ENCODE assay signal across 8 mouse cellular contexts in the genomic region with DNA sequence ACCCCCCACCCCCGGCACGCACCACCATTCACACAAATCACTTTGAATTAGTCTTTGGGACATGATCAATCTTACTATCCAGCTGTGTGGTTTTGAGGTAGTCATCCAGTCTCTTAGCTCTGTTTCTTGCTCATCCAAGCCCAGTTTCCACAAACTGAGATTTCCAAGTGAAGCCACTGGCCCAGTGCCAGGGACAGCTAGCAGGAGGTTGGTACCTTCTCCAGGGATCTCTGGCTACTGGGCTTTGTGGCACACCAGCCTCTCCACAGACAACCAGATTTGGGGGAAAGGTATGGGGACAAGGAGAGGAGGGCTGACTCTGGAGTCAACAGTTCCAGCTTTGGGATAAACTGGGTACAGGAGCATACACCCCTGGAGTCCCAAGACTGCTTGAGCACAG. TPM values are rescaled to one million over a fixed set of nuclear protein-coding genes. Genes with fewer than 3 reads are reported as not detected.
A peak's percentile ranks its signal among the peaks of the same experiment; 100 is the strongest.
DNase-seq lines count a peak whose midpoint lies in the region; ATAC-seq and TF ChIP-seq lines count a peak whose summit lies in the region.

No protein-coding gene starts in this region.

- H3K4me2 ChIP-seq in embryonic facial prominence, embryonic 11.5 days (ENCODE audit: low read depth, low read length) = peak overlapping the region; percentile 71
- peak overlapping the region; percentile 69 for H3K4me2 ChIP-seq in hindbrain, embryonic 16.5 days (ENCODE audit: low read length)
- peak overlapping the region; percentile 57 for H3K4me2 ChIP-seq in midbrain, embryonic 12.5 days (replicated peaks)

- peak overlapping the region; percentile 68; the same call in 1 of the 2 replicates for H3K27ac ChIP-seq in layer of hippocampus, adult 2 months
- no peak overlapping the region for H3K27ac ChIP-seq in embryonic facial prominence, embryonic 11.5 days (replicated peaks; ENCODE audit: low read depth, low read length)
- no peak overlapping the region for H3K27ac ChIP-seq in hindbrain, embryonic 16.5 days (ENCODE audit: low read depth, low read length)
- H3K27ac ChIP-seq in midbrain, embryonic 12.5 days (replicated peaks) = no peak overlapping the region

- no peaks in the 10 kb centered on the region for H3K9me3 ChIP-seq in embryonic facial prominence, embryonic 11.5 days (replicated peaks; ENCODE audit: control insufficient read depth, low read length)
- H3K9me3 ChIP-seq in hindbrain, embryonic 16.5 days (ENCODE audit: control insufficient read depth, low read length) = no peaks in the 10 kb centered on the region
- H3K9me3 ChIP-seq in midbrain, embryonic 12.5 days = no peaks in the 10 kb centered on the region

- no peak for ATAC-seq in embryonic facial prominence, embryonic 11.5 days (replicated peaks; ENCODE audit: insufficient number of reproducible peaks, low FRiP score, low TSS enrichment, low read depth)
- no peak for ATAC-seq in hindbrain, embryonic 16.5 days
- ATAC-seq in midbrain, embryonic 12.5 days (ENCODE audit: low FRiP score, low read depth) = no peak

- H3K4me3 ChIP-seq in layer of hippocampus, adult 2 months = no peak overlapping the region
- H3K4me3 ChIP-seq in embryonic facial prominence, embryonic 11.5 days (ENCODE audit: low read depth, low read length) = no peak overlapping the region; the same call in 1 of the 2 replicates
- no peak overlapping the region; the same call in 1 of the 2 replicates for H3K4me3 ChIP-seq in hindbrain, embryonic 16.5 days (ENCODE audit: low read length)
- H3K4me3 ChIP-seq in midbrain, embryonic 12.5 days = peak overlapping the region; percentile 23; the same call in 1 of the 2 replicates

- no peaks in the 10 kb centered on the region; the same call in 1 of the 2 replicates for H3K4me1 ChIP-seq in embryonic facial prominence, embryonic 11.5 days (ENCODE audit: control insufficient read depth, insufficient read depth, low read length)
- H3K4me1 ChIP-seq in hindbrain, embryonic 16.5 days (ENCODE audit: control insufficient read depth, insufficient read depth, low read depth, low read length) = peaks cover 8% of the 10 kb centered on the region
- H3K4me1 ChIP-seq in midbrain, embryonic 12.5 days = peaks cover 12% of the 10 kb centered on the region

- WGBS in embryonic facial prominence, embryonic 11.5 days = 39% methylated on average over 2 of the region's 2 CpGs
- WGBS in hindbrain, embryonic 16.5 days = 46% methylated on average over 2 of the region's 2 CpGs
- WGBS in midbrain, embryonic 12.5 days = 34% methylated on average over 2 of the region's 2 CpGs

- H3K27me3 ChIP-seq in embryonic facial prominence, embryonic 11.5 days (ENCODE audit: control insufficient read depth, insufficient read depth, low read length) = no peaks in the 10 kb centered on the region
- H3K27me3 ChIP-seq in hindbrain, embryonic 16.5 days (replicated peaks; ENCODE audit: control insufficient read depth, insufficient read depth, low read length) = no peaks in the 10 kb centered on the region
- H3K27me3 ChIP-seq in midbrain, embryonic 12.5 days = peaks cover 23% of the 10 kb centered on the region

- H3K36me3 ChIP-seq in embryonic facial prominence, embryonic 11.5 days (replicated peaks; ENCODE audit: control insufficient read depth, insufficient read depth, low read depth, low read length) = no peaks in the 10 kb centered on the region
- H3K36me3 ChIP-seq in hindbrain, embryonic 16.5 days (ENCODE audit: control insufficient read depth, insufficient read depth, low read length) = no peaks in the 10 kb centered on the region
- no peaks in the 10 kb centered on the region for H3K36me3 ChIP-seq in midbrain, embryonic 12.5 days

- DNase-seq in layer of hippocampus, adult 2 months (ENCODE audit: low spot score in 2 of 2) = no peak
- DNase-seq in layer of hippocampus, adult 8-10 months (ENCODE audit: low spot score in 2 of 2) = no peak
- DNase-seq in embryonic facial prominence, embryonic 11.5 days (ENCODE audit: low spot score) = no peak
- DNase-seq in gastrocnemius, postnatal 25 days = no peak
- no peak for DNase-seq in urinary bladder, postnatal 4 days (ENCODE audit: low spot score in 2 of 2)
- no peak for DNase-seq in thymus, postnatal 10 days (ENCODE audit: low spot score in 2 of 2)

- TF ChIP-seq CTCF in layer of hippocampus, adult 2 months (conservative IDR thresholded peaks at IDR 0.05) = no peak

- no peak overlapping the region; the same call in 1 of the 2 replicates for H3K9ac ChIP-seq in embryonic facial prominence, embryonic 11.5 days (replicated peaks; ENCODE audit: low read length)
- no peak overlapping the region for H3K9ac ChIP-seq in hindbrain, embryonic 16.5 days (ENCODE audit: low read depth, low read length)
- H3K9ac ChIP-seq in midbrain, embryonic 12.5 days (replicated peaks) = no peak overlapping the region

RNA-seq across cellular contexts. Expression of gene Fndc11, which starts 0.5 kb away (rescaled TPM):
- not detected for total RNA-seq in layer of hippocampus, adult 2 months (2021)
- total RNA-seq in layer of hippocampus, adult 8-10 months (2022) = not detected
- 0.49 TPM in 1 of 2 replicates, not detected in the other for polyA plus RNA-seq in embryonic facial prominence, embryonic 11.5 days (2014; fragmentation: Nextera tagmentation; extraction: Ambion mirVana)
- polyA plus RNA-seq in hindbrain, embryonic 16.5 days (2015; fragmentation: Nextera tagmentation; extraction: Ambion mirVana) = 0.26 TPM in 2 replicates
- polyA plus RNA-seq in midbrain, embryonic 12.5 days (2016; fragmentation: Nextera tagmentation; extraction: Ambion mirVana) = 0.15 and 0.20 TPM in 2 replicates
- not detected for total RNA-seq in gastrocnemius, postnatal 25 days (2021)

RNA-seq across cellular contexts. Expression of gene Srms, which starts 7.4 kb away (rescaled TPM):
- under 1 TPM; 0.12 to 0.41 TPM for total RNA-seq in layer of hippocampus, adult 2 months (2021)
- total RNA-seq in layer of hippocampus, adult 8-10 months (2022) = under 1 TPM in 3 of 4 experiments, not detected in 1; 0.24 to 0.34 (median 0.31) TPM
- polyA plus RNA-seq in embryonic facial prominence, embryonic 11.5 days (2014; fragmentation: Nextera tagmentation; extraction: Ambion mirVana) = 0.08 TPM in 1 of 2 replicates, not detected in the other
- 0.21 and 0.35 TPM in 2 replicates for polyA plus RNA-seq in hindbrain, embryonic 16.5 days (2015; fragmentation: Nextera tagmentation; extraction: Ambion mirVana)
- polyA plus RNA-seq in midbrain, embryonic 12.5 days (2016; fragmentation: Nextera tagmentation; extraction: Ambion mirVana) = 0.15 TPM in 1 of 2 replicates, not detected in the other
- under 1 TPM; 0.20 to 0.24 TPM for total RNA-seq in gastrocnemius, postnatal 25 days (2021)

RNA-seq across cellular contexts. Expression of gene Ptk6, which starts 17.8 kb away (rescaled TPM):
- under 1 TPM in 1 of 2 experiments, not detected in 1; 0.10 TPM for total RNA-seq in layer of hippocampus, adult 2 months (2021)
- total RNA-seq in layer of hippocampus, adult 8-10 months (2022) = not detected
- polyA plus RNA-seq in embryonic facial prominence, embryonic 11.5 days (2014; fragmentation: Nextera tagmentation; extraction: Ambion mirVana) = not detected in 2 replicates
- polyA plus RNA-seq in hindbrain, embryonic 16.5 days (2015; fragmentation: Nextera tagmentation; extraction: Ambion mirVana) = not detected in 2 replicates
- not detected in 2 replicates for polyA plus RNA-seq in midbrain, embryonic 12.5 days (2016; fragmentation: Nextera tagmentation; extraction: Ambion mirVana)
- not detected for total RNA-seq in gastrocnemius, postnatal 25 days (2021)

RNA-seq across cellular contexts. Expression of gene Helz2, which starts 21.5 kb away (rescaled TPM):
- total RNA-seq in layer of hippocampus, adult 2 months (2021) = 1 to 10 TPM; 2.5 to 2.9 TPM
- total RNA-seq in layer of hippocampus, adult 8-10 months (2022) = 1 to 10 TPM; 2.6 to 3.6 (median 2.9) TPM
- polyA plus RNA-seq in embryonic facial prominence, embryonic 11.5 days (2014; fragmentation: Nextera tagmentation; extraction: Ambion mirVana) = 0.54 and 0.70 TPM in 2 replicates
- polyA plus RNA-seq in hindbrain, embryonic 16.5 days (2015; fragmentation: Nextera tagmentation; extraction: Ambion mirVana) = 0.37 and 0.44 TPM in 2 replicates
- polyA plus RNA-seq in midbrain, embryonic 12.5 days (2016; fragmentation: Nextera tagmentation; extraction: Ambion mirVana) = 0.48 and 0.55 TPM in 2 replicates
- 1 to 10 TPM; 2.5 to 3.4 TPM for total RNA-seq in gastrocnemius, postnatal 25 days (2021)

RNA-seq across cellular contexts. Expression of gene Ppdpf, which starts 33.3 kb away (rescaled TPM):
- total RNA-seq in layer of hippocampus, adult 2 months (2021) = 10 to 100 TPM; 85.4 to 90.2 TPM
- 10 to 100 TPM; 70.7 to 91.8 (median 77.8) TPM for total RNA-seq in layer of hippocampus, adult 8-10 months (2022)
- polyA plus RNA-seq in embryonic facial prominence, embryonic 11.5 days (2014; fragmentation: Nextera tagmentation; extraction: Ambion mirVana) = 443 and 483 TPM in 2 replicates
- 380 and 389 TPM in 2 replicates for polyA plus RNA-seq in hindbrain, embryonic 16.5 days (2015; fragmentation: Nextera tagmentation; extraction: Ambion mirVana)
- polyA plus RNA-seq in midbrain, embryonic 12.5 days (2016; fragmentation: Nextera tagmentation; extraction: Ambion mirVana) = 423 and 462 TPM in 2 replicates
- total RNA-seq in gastrocnemius, postnatal 25 days (2021) = 10 to 100 TPM; 44.4 to 49.5 TPM
